Mouse (Mus musculus) layer of hippocampus, adult 18-20 months (tissue): Measurements from ENCODE around the gene Gm45623. TPM values are rescaled to one million over a fixed set of nuclear protein-coding genes. Genes with fewer than 3 reads are reported as not detected.

Source experiments
- DNase-seq, 2 experiments: peaks; one replicate each; pipeline ENCODE4 v3.0.0; 2022; ENCODE audit warnings: low spot score in 2 of 2
- long read RNA-seq: library from polyadenylated mRNA; stranded (forward); transcript quantifications from one replicate; pipeline ENCODE4 v2.0.0, GENCODE M21; 2021
- total RNA-seq, 2 experiments: library from RNA; stranded (reverse); gene quantifications; 2 replicates each; pipeline ENCODE4 v1.2.3; 2021

The Gm45623 gene
- total RNA-seq: 1 to 10 TPM; 1.3 to 1.5 TPM
- long read RNA-seq, partial matches to known transcripts: 0 of 1 reads
- long read RNA-seq, other reads (novel, unspliced or antisense): 0 of 1 reads

DNA sequence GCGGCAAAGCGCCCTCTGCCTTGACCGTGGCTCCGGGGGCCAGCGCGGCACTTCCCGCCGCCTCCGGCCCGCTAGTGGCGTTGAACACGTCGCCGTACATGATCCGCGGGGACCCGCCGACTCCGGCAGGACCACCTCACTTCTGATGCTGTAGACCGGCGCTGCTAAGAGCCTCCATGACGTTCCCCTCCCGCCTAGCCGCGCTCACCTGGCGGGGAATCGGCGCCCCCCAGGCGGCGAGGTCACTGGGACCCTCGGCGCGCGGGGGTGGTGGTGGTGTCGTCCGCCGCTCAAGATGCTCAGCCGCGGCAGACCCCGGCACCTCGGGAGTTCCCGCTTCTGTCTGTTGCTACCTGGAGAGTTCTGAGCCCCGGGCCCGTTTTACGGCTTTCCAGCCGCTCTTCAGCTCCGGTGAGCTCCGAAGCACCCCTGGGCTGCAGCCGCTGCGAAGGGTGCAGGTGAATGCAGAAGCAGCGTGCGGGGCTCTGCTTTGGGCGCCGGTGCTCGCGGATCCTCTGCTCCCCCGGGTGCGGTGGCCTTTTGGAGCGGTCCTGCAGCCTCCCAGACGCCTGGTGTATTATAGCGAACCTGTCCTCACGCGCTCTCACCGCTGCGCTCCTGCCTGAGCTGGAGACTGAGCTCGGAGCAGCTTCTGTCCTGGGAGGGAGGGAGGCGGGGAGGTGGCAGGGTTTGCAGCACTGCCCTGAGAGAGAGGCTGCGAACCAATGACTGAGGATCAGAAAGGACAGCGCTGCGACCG, at the start of gene Gm45623:
Gene Gm45623 (minus strand): TSS at position 636 of the 760 bp plus-strand sequence.
- no peak for DNase-seq

DNA sequence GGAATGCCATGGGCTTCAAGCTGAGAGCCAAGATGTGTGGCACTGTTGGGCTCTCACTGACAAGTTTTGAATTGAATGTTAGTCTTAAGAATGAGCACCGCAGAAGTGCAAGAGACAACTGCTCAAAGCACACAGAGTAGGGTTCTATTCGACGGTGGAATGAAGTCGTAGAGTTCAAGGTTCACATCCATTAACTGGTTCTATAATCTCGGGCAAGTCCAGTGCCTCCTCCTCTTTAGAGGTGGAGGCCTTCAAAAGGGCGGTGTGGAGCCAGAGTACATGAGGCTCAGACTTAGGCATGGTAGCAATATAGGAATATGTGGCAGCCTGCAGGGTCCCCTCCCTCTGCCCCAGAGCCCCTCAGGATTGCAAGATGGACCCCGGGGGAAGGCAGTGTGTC, 43.8 kb upstream of the Gm45623 start:
- DNase-seq: no peak

DNA sequence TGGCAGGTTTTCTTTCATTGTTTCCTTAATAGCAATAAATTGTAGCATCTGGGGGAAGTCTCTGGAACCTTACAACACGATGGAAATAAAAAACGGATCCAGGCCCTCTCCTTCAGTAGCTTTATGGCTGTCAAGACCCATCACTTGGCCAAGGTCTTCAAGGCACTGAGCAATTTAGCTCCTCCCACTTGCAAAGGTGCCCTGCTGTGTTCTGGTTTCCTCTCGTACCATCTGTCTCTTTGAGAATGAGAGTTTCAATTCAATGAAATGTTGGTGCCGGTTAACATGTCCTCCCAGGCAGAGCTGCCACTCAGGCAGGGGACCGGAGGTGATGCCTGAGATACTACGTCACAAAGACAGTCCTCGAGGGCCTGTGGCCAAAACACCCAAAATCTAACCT, 41.9 kb upstream of the Gm45623 start:
- no peak for DNase-seq

DNA sequence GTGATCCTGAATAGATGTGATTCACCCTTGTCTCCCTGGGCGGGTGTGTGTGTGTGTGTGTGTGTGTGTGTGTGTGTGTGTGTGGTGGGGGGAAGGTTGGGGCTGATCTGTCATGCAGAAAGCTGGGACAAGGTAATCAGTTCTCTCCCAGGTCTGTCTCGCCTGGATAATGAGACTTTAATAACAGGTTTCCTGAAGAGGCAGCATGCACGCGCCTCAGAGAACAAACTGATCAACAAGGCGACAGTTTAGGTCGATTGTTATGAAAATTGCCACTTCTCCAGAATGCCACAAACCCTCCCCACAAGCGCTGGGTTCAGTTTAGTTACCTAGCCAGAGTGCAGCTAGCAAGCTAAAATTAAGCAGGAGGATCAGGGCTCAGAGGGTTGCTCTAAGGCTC, 40.8 kb upstream of the Gm45623 start:
- DNase-seq: no peak

DNA sequence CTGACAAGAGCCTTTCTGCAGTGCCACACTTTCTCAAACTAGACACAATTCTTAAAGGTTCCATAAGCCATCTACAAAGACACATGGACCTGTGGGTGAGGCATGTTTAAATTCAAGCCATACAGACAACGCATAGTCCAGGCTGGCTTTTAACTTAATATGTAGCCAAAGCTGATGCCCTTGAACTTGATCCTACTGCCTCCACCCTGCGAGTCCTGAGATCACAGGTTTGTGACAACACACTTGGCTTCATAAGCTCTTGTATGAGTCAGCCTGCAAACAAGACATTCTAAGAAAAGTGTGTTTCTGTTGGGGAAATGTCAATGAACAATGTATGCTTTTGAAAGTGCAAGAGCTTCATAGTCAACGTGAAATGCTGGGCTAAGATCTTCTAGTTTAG, 39.2 kb upstream of the Gm45623 start:
- no peak for DNase-seq

- DNase-seq: no peak
These were observed 37.1 kb upstream of the Gm45623 start for GRCm38 (mm10) chr13:56790683-56791082.

DNA sequence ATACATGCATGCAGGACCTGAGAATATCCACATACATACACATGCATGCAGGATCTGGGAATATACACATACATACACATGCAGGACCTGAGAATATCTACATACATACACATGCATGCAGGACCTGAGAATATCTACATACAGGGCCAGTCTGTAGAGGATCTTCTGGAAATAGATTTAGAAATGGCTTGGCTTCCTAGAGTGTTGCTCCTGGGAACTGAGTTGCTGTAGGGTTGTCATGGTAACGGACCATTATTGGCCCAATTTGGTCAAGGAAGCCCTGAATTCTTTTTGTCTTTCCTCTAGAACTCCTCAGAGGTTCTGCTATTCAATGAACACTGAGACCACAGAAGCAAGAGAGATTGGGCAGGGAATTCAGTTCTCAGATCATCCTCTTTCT, 29.0 kb upstream of the Gm45623 start:
- DNase-seq: peak in 1 of 2 experiments; percentile 63

DNA sequence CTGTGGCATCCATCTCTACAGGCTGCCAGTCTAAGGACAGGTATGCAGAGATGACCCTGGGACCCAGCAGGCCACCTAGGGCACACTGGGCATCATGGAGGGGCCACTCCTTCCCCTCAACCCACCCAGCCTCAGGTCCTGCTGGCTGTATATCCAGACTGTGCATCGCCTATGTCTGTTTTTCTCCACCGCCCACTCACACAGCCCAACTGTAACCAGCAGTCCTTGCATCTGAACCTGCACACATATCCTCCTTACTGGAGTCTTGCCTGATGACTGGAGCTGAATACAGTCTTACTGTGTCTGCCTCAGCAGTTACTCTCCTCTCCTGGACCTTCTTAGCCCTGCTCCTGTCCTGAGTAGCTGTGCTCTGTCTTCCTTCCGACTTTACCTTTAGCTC, 28.1 kb upstream of the Gm45623 start:
- no peak for DNase-seq

DNA sequence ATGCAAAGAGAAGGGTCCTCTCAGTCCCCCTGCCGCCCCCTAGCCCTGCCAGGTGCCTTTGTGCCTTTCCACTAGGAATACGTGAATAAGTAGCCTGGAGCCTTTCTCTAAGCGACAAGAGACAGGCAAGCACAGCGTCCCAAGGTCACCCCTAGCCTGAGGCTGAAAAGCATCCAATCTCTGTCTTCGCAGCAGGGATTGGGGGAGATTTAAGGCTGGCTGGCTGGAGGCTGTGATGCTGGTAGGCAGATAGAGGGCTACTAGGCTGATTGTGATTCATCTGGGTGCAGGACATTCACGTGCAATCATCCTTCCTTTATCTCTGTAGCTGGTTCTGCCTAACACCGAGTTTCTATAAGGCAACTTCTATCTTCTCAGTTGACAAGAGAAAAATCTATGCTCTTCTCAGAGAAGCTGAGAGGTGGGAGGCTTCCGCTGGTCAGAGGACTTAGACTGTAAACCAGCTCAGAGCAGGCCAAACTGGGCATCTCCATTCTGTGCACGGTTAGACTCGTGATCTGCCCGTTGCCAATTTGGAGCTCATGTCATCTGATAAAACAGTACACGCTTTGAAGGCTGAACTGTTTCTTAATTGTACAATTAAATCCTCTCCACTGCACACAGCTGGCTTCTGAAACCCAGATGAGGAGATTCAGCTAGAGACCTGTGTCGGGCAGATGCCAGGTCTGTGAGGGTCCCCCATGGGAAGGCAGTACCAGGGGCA, 27.3 kb upstream of the Gm45623 start:
- no peak for DNase-seq

- DNase-seq: no peak
These were observed 20.7 kb upstream of the Gm45623 start for GRCm38 (mm10) chr13:56774304-56774703.

- no peak for DNase-seq
These were observed 19.7 kb upstream of the Gm45623 start for GRCm38 (mm10) chr13:56773262-56773870.

DNA sequence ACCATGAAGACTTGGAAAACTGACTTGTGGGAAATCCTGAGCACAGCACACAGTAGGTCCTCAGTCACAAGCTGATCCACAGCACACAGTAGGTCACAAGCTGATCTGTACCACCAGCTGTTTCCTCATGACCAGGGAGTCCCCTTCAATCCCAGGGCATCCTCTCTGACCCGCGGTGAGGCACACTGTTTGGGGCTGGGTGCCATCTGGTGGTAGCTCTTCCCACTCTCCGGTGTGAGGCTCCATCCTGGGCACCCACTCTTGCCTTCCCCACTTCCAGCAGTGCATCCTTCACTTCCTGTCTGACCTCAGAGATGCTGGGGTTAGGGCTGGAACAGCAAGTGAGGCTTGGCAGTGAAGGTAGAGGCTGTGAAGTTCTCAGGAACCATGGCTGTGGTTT, 19.0 kb upstream of the Gm45623 start:
- DNase-seq: no peak

GRCm38 (mm10) chr13:56770786-56771185, 17.2 kb upstream of the Gm45623 start:
- DNase-seq: no peak

DNA sequence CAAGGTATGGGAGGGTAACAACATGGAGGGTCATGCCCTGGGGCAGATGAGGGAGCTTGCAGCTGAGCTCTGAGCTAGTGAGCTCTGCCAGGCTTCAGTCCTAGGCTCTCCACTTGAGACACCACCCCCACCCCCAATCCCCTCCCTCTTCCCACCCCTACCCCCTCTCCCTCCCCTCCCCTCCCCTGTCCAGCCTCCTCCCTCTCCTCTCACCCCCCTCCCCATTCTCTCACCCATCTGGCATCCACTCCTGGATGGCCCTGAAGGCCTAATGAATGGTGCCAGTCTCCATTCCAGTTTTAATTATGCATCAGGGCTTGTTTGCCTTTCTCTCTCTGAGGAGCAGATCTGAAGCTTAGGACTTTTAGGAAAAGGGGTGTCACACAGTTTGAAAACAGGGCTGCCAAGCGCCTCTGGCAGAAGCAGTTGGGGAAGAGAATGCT, 16.5 kb upstream of the Gm45623 start:
- DNase-seq: no peak

DNA sequence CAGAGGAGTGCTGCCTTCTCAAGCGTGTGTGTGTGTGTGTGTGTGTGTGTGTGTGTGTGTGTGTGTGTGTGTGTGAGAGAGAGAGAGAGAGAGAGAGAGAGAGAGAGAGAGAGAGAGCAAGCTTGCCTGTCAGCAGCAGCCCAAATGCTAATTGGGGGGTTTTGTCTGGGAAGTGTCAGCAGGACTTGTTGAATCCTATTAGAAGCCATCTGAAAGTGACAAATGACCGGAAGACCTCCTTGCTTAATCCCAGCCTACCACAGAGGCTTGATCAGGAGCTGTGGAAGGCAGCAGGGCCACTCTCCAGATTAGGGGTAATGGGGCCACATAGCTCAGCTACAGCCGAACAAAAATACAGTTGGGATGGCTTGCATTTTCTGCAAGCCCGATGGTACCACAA, 15.8 kb upstream of the Gm45623 start:
- DNase-seq: no peak

- peak; percentile 22 to 38 for DNase-seq
These were observed 12.6 kb upstream of the Gm45623 start for GRCm38 (mm10) chr13:56766211-56766610.

DNA sequence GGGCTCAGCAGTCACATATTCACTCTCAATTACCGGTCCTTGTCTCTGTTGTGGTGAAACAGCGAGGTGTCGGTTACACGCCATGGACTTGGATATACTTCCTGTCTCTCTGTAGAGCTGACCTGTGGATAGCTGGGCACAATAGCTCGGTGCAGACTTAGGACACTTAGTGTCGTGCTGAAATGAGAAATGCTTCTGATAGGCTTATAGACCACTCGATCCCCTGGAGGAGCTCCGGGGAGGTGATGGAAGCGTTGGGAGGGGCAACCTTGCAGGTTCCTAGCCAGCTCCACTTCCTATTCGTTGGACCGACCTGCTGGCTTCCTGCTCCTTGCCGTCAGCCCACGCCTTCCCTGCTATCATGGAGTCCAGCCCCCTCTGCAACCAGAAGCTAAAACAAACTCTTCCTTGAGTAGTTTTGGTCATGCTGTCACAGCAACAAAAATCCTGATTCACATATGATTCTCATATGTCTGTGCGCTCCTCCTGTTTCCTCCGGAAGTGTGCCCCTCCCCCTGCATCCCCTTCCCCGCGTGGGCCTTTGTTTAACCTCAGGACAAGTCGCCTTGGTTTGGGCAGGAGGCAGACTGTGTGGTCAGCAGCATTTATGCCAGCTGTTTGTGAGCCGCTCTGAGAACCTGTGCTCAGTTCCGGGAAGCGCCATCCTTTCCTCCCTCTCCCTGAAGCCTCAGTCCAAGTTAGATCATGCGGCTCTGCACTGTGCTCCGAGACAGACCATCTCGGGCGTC, 11.8 kb upstream of the Gm45623 start:
- DNase-seq: no peak

GRCm38 (mm10) chr13:56762446-56763229, 9.0 kb upstream of the Gm45623 start:
- DNase-seq: no peak

DNA sequence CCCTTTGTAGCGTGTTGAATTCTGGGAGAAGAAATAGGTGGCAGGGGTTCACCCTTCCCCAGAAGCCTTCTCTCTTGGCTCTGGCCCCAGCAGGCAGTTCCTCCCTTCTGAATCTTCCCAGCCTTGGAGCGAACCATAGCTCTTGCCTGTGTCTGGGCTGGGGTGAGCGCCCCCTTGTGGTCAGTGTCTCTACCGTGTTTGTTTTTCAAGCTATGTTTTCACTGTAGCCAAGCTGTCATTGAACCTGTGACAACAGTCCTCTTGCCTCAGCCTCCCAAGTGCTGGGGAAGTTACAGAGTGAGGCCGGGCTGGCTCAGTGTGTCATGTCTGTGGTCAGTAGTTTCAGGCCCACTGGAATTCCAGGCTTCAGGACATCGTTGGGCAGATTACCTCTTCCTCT, 4.9 kb upstream of the Gm45623 start:
- DNase-seq: peak in 1 of 2 experiments; percentile 78

DNA sequence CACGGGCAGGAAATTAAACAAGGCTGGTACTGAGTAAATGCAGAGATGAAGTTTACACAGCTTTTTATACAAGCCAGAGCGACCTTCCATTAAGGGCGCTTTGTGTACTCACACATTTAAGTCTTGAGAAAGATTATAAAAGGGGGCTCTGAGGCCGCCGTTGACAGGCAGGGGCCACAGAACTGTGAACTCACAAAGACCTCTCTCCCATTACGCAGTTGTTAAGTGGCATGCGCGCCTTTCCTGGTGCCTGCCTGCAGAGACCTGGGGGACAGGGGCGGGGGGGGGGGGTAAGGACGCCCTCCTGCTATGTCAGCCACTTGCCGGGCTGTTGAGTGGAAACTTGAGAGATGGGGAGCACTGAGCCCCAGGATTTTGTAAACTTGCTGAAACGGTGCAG, 3.6 kb upstream of the Gm45623 start:
- DNase-seq: no peak

DNA sequence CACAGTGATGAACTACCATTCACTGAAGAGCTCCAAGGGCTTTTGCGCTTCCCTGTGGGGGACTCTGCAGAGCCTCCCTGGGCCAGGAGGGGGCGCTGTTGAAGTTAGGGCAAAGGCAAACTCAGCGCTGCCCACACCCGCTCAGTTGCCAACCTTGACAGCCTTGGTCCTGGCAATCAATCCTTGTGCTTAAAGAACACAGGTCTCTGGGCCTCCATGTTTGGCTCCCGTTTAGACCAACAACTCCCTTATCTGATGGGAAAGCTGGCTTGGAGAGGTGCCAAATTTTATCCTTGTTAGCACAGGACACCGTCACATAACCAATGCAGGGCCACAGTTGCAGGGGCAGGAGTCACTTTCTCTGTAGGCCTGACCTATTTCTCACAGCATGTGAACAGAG, 2.2 kb upstream of the Gm45623 start:
- DNase-seq: no peak
